Mouse (Mus musculus): Measurements from ENCODE around the gene Yod1.

- TF ChIP-seq JUND (IDR thresholded peaks at IDR 0.05; ENCODE audit: low read depth, low read length) (no peak), RAD21 (IDR thresholded peaks at IDR 0.05; ENCODE audit: low read depth, low read length) (no peak)
Observed at GRCm38 (mm10) chr1:130681075-130681474, 36.1 kb upstream of the Yod1 start.

Data from MEL (cell line).